Mouse (Mus musculus): ENCODE measurements around the gene Vmn1r127. TPM values are rescaled to one million over a fixed set of nuclear protein-coding genes. Genes with fewer than 3 reads are reported as not detected.

Gene Vmn1r127
- not detected for polyA plus RNA-seq (2015; fragmentation: Illumina TruSeq; extraction: RNeasy Lipid Tissue Mini Kit (QIAGEN cat#74804); ENCODE audit: insufficient read depth, low replicate concordance)

GRCm38 (mm10) chr7:21319761-21320160 is at the start of gene Vmn1r127:
Vmn1r127 (minus strand) TSS chr7:21319861.

GRCm38 (mm10) chr7:21361191-21361590 is 41.5 kb upstream of the Vmn1r127 start, which contains the start of gene Vmn1r129:
Vmn1r129 (minus strand) TSS chr7:21361291.

GRCm38 (mm10) chr7:21349073-21349472 is 29.4 kb upstream of the Vmn1r127 start, which contains the start of gene Vmn1r128:
Vmn1r128 (plus strand) TSS chr7:21349373.

GRCm38 (mm10) chr7:21301367-21301766 is 18.3 kb downstream of the Vmn1r127 start, which contains the start of gene Vmn1r126:
Vmn1r126 (minus strand) TSS chr7:21301467.

GRCm38 (mm10) chr7:21271879-21272278 is 47.8 kb downstream of the Vmn1r127 start, which contains the start of gene Vmn1r125:
Vmn1r125 (plus strand) TSS chr7:21272179.

Other genes with a start within 250 kb of the Vmn1r127 start
- not detected for gene Vmn1r121, start 221.3 kb downstream of the Vmn1r127 start, polyA plus RNA-seq (2015; fragmentation: Illumina TruSeq; extraction: RNeasy Lipid Tissue Mini Kit (QIAGEN cat#74804); ENCODE audit: insufficient read depth, low replicate concordance)
- gene Vmn1r122, start 185.7 kb downstream of the Vmn1r127 start, polyA plus RNA-seq (2015; fragmentation: Illumina TruSeq; extraction: RNeasy Lipid Tissue Mini Kit (QIAGEN cat#74804); ENCODE audit: insufficient read depth, low replicate concordance): not detected
- not detected for gene Vmn1r123, start 157.7 kb downstream of the Vmn1r127 start, polyA plus RNA-seq (2015; fragmentation: Illumina TruSeq; extraction: RNeasy Lipid Tissue Mini Kit (QIAGEN cat#74804); ENCODE audit: insufficient read depth, low replicate concordance)
- not detected for gene Gm5157, start 129.4 kb downstream of the Vmn1r127 start, polyA plus RNA-seq (2015; fragmentation: Illumina TruSeq; extraction: RNeasy Lipid Tissue Mini Kit (QIAGEN cat#74804); ENCODE audit: insufficient read depth, low replicate concordance)
- not detected for gene Vmn1r124, start 59.2 kb downstream of the Vmn1r127 start, polyA plus RNA-seq (2015; fragmentation: Illumina TruSeq; extraction: RNeasy Lipid Tissue Mini Kit (QIAGEN cat#74804); ENCODE audit: insufficient read depth, low replicate concordance)
- not detected for gene Vmn1r125, start 47.7 kb downstream of the Vmn1r127 start, polyA plus RNA-seq (2015; fragmentation: Illumina TruSeq; extraction: RNeasy Lipid Tissue Mini Kit (QIAGEN cat#74804); ENCODE audit: insufficient read depth, low replicate concordance)
- not detected for gene Vmn1r126, start 18.4 kb downstream of the Vmn1r127 start, polyA plus RNA-seq (2015; fragmentation: Illumina TruSeq; extraction: RNeasy Lipid Tissue Mini Kit (QIAGEN cat#74804); ENCODE audit: insufficient read depth, low replicate concordance)
- not detected for gene Vmn1r128, start 29.5 kb upstream of the Vmn1r127 start, polyA plus RNA-seq (2015; fragmentation: Illumina TruSeq; extraction: RNeasy Lipid Tissue Mini Kit (QIAGEN cat#74804); ENCODE audit: insufficient read depth, low replicate concordance)
- not detected for gene Vmn1r129, start 41.4 kb upstream of the Vmn1r127 start, polyA plus RNA-seq (2015; fragmentation: Illumina TruSeq; extraction: RNeasy Lipid Tissue Mini Kit (QIAGEN cat#74804); ENCODE audit: insufficient read depth, low replicate concordance)
- gene Gm6882, start 112.9 kb upstream of the Vmn1r127 start, polyA plus RNA-seq (2015; fragmentation: Illumina TruSeq; extraction: RNeasy Lipid Tissue Mini Kit (QIAGEN cat#74804); ENCODE audit: insufficient read depth, low replicate concordance): not detected
- not detected for gene Vmn1r130, start 191.9 kb upstream of the Vmn1r127 start, polyA plus RNA-seq (2015; fragmentation: Illumina TruSeq; extraction: RNeasy Lipid Tissue Mini Kit (QIAGEN cat#74804); ENCODE audit: insufficient read depth, low replicate concordance)
- gene Vmn1r131, start 226.2 kb upstream of the Vmn1r127 start, polyA plus RNA-seq (2015; fragmentation: Illumina TruSeq; extraction: RNeasy Lipid Tissue Mini Kit (QIAGEN cat#74804); ENCODE audit: insufficient read depth, low replicate concordance): not detected